Mouse (Mus musculus) central nervous system, embryonic 11.5 days (tissue): ENCODE data around the gene Ltbp4. TPM values are rescaled to one million over a fixed set of nuclear protein-coding genes. Genes with fewer than 3 reads are reported as not detected.

Source experiments
- polyA plus RNA-seq: library from polyadenylated mRNA; depleted of rRNA; stranded (reverse); fragments of >200 nt; gene quantifications from 2 replicates; pipeline ENCODE4 v1.2.3, GENCODE M21; 2012; rRNA removed

Gene Ltbp4
- polyA plus RNA-seq = 17.5 and 18.3 TPM in 2 replicates

GRCm38 (mm10) chr7:27337175-27337853, at the start of gene Ltbp4:
Gene Ltbp4 (minus strand): TSS chr7:27337692.

DNA sequence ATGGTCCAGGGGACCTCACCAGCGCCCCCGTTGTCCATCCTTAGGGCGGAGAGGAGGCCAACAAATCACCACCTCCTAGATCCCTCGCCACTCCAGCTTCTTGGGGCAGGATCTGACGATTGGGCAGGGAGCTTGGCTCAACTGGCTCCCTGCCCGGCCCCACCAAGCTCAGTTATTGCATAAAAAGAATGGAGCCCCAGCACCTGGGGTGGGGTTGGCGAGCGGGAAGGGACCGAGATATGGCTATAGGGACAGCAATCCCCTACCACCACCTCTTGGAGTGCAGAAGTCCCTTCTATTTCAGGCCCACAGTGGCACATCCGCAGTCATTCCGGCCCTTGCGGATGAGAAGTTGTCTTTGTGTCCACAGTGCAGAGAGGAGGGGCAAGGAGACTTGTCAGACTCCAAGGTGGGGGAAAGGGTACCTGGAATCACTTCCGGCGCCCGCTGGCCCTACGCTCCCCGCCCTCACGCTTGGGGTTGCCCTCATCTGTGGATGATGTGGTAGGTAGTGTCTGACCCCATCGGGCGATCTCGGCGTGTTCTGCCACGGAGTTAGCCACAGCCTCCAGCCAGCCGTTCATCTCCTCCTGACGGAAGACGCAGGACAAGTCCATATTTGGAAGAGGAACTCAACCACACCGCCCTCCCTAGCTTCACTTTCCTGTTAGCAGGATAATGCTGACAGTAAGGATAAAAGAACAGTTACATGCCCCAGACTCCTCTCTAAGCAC, 19.5 kb upstream of the Ltbp4 start, which contains the start of gene Gm20479:
TSS of gene Gm20479 (minus strand) at position 559 of the 734 bp plus-strand sequence.

GRCm38 (mm10) chr7:27355745-27356240, 18.3 kb upstream of the Ltbp4 start, which contains the start of gene Shkbp1:
Gene Shkbp1 (minus strand): TSS chr7:27356019.

DNA sequence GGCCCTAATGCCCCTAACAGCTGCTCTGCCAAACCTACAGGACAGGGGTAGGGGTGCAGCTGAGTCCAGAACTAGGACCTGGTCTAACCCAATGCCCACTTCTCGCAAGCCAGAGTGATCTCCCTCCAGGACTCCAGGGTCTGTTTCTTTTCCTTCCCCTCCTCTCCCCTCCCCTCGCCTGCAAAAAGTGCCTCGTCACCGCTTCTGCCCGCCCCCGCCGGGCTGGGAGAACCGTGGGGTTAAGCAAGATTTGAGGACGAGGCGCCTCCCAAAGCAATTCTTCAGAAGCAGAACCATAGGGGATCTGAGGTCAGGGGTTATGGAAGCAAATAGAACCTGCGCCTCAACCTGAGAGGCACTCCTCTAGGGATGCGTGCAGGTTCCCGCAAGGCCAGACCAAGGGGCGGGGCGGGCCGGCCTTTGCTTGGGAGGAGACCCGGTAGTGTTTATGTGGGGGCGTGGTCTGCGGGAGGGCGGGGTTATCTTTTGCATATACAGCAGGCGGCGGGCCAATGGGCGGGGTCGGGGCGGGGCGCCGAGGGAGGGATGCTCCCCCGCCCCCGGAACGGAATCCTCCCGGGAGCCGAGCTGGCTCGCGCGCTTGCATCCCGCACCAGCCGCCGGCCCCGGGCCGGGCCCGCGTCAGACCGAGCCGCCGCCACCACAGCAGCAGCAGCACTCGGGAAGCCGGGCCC, 79.1 kb downstream of the Ltbp4 start, which contains the start of gene Numbl:
TSS of gene Numbl (plus strand) at position 229 of the 695 bp plus-strand sequence.

Other genes with a start within 250 kb of the Ltbp4 start
- gene Cyp2f2, start 217.8 kb downstream of the Ltbp4 start, polyA plus RNA-seq = not detected in 2 replicates
- not detected in 2 replicates for gene Cyp2t4, start 184.0 kb downstream of the Ltbp4 start, polyA plus RNA-seq
- 89.0 and 91.9 TPM in 2 replicates for gene Egln2, start 170.9 kb downstream of the Ltbp4 start, polyA plus RNA-seq
- gene Rab4b, start 158.8 kb downstream of the Ltbp4 start, polyA plus RNA-seq = 55.6 and 59.6 TPM in 2 replicates
- gene Gm21983, start 156.6 kb downstream of the Ltbp4 start, polyA plus RNA-seq = 0.06 and 0.11 TPM in 2 replicates
- gene Mia, start 156.5 kb downstream of the Ltbp4 start, polyA plus RNA-seq = 3.7 and 8.6 TPM in 2 replicates
- 10.6 and 11.5 TPM in 2 replicates for gene BC024978, start 141.9 kb downstream of the Ltbp4 start, polyA plus RNA-seq
- gene Snrpa, start 141.4 kb downstream of the Ltbp4 start, polyA plus RNA-seq = 257 and 374 TPM in 2 replicates
- gene Itpkc, start 109.0 kb downstream of the Ltbp4 start, polyA plus RNA-seq = 9.9 and 10.1 TPM in 2 replicates
- 28.7 and 30.6 TPM in 2 replicates for gene Coq8b, start 104.7 kb downstream of the Ltbp4 start, polyA plus RNA-seq
- 56.4 and 108 TPM in 2 replicates for gene Numbl, start 79.3 kb downstream of the Ltbp4 start, polyA plus RNA-seq
- 82.6 and 85.8 TPM in 2 replicates for gene Shkbp1, start 18.3 kb upstream of the Ltbp4 start, polyA plus RNA-seq
- gene Gm20479, start 19.7 kb upstream of the Ltbp4 start, polyA plus RNA-seq = 0.41 and 0.44 TPM in 2 replicates
- gene Sptbn4, start 110.0 kb upstream of the Ltbp4 start, polyA plus RNA-seq = 1.5 and 1.6 TPM in 2 replicates
- gene Blvrb, start 110.3 kb upstream of the Ltbp4 start, polyA plus RNA-seq = 65.2 and 71.6 TPM in 2 replicates
- 8.5 and 17.8 TPM in 2 replicates for gene Sertad3, start 136.1 kb upstream of the Ltbp4 start, polyA plus RNA-seq
- 11.8 and 12.2 TPM in 2 replicates for gene Sertad1, start 149.2 kb upstream of the Ltbp4 start, polyA plus RNA-seq
- 4.6 and 5.3 TPM in 2 replicates for gene Prx, start 161.6 kb upstream of the Ltbp4 start, polyA plus RNA-seq
- gene Hipk4, start 185.6 kb upstream of the Ltbp4 start, polyA plus RNA-seq = 2.3 and 3.4 TPM in 2 replicates
- 61.2 and 68.5 TPM in 2 replicates for gene Pld3, start 215.5 kb upstream of the Ltbp4 start, polyA plus RNA-seq
- gene 2310022A10Rik, start 215.5 kb upstream of the Ltbp4 start, polyA plus RNA-seq = 24.6 and 32.0 TPM in 2 replicates